Mouse (Mus musculus): ENCODE data around the gene Mapk13. TPM values are rescaled to one million over a fixed set of nuclear protein-coding genes. Genes with fewer than 3 reads are reported as not detected.
A peak's percentile ranks its signal among the peaks of the same experiment; 100 is the strongest.

Mapk13 gene
- polyA plus RNA-seq, 1 experiment from 2014 or later, result 259 TPM

DNA sequence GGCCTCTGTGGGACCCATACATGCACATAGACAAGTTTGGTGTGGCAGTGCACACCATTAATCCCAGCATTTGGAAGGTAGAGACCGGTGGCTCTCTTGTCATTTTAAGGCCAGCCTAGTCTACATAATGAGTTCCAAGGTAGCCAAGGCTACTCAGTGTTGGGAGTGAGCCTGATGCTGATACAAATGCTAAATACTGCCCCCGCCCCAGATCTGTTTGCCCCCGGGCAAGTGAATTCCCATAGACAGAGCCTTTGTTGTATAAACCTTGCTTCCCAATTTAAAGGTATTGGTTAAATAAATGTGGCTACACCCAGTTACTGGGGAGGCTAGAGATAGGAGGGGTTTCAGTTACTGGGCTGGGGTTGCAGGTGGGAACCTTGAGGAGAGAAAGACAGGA, 15.9 kb downstream of the Mapk13 start:
- no peak overlapping the region for H3K9ac ChIP-seq (ENCODE audit: low read depth, low read length)
- WGBS, result 85% methylated on average over 3 of the region's 3 CpGs
- no peak for ATAC-seq
- H3K9me3 ChIP-seq (ENCODE audit: control insufficient read depth, low read length), result no peaks in the 10 kb centered on the region
- H3K4me1 ChIP-seq (ENCODE audit: control insufficient read depth, insufficient read depth, low read length), result peaks cover 5% of the 10 kb centered on the region; the same call in 1 of the 2 replicates
- H3K4me3 ChIP-seq (ENCODE audit: low read length), result no peak overlapping the region
- H3K27ac ChIP-seq (ENCODE audit: low read length), result no peak overlapping the region
- no peaks in the 10 kb centered on the region for H3K27me3 ChIP-seq (replicated peaks; ENCODE audit: control insufficient read depth, insufficient read depth, low read length)
- H3K4me2 ChIP-seq (ENCODE audit: low read depth, low read length), result no peak overlapping the region
- no peaks in the 10 kb centered on the region for H3K36me3 ChIP-seq (ENCODE audit: control insufficient read depth, insufficient read depth, low read length)

DNA sequence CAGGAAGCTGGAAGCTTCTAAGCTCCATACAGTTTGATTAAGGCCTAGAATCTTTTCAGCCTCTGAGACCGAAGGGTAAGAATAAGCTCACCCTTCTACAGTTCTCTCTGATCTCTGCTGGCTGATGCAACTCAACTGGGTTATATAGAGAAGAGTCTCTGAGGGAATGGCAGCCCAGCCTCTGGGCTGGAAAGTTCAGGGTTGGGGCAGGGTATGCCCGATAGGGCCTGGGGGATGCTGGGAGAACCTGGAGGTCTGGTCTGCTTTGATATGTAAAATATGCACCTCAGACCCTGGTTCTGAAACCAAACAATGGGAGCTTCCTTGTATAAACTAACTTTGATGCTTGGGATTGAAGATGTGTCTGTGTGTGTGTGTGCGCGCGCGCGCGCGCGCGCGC, 18.4 kb downstream of the Mapk13 start:
- no peaks in the 10 kb centered on the region for H3K27me3 ChIP-seq (replicated peaks; ENCODE audit: control insufficient read depth, insufficient read depth, low read length)

DNA sequence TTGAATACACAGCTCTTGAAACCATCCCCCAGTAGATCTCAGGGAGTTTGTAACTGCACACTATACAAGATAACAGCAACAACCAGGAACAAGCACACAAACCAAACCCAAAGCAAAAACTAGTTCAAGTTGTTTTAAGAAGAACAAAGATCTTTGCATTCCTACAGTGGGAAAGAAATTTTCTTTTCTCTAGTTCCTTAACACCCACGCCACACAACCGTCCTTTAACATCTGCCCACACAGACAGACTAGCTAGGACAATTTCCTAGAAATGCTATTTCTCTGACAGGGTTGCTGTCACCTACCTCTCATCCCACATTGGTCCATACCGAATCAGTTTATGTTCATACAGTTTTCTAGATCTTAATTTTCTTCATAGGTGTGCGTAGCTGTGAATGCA, 27.9 kb downstream of the Mapk13 start:
- no peak overlapping the region for H3K4me2 ChIP-seq (ENCODE audit: low read depth, low read length)
- WGBS, result 85% methylated on average over 4 of the region's 4 CpGs

More for the DNA sequence above, 18.4 kb downstream of the Mapk13 start:
- H3K36me3 ChIP-seq (ENCODE audit: control insufficient read depth, insufficient read depth, low read length), result no peaks in the 10 kb centered on the region
- H3K27ac ChIP-seq (ENCODE audit: low read length), result no peak overlapping the region
- no peaks in the 10 kb centered on the region for H3K9me3 ChIP-seq (ENCODE audit: control insufficient read depth, low read length)
- no peaks in the 10 kb centered on the region for H3K4me1 ChIP-seq (ENCODE audit: control insufficient read depth, insufficient read depth, low read length)
- H3K4me3 ChIP-seq (ENCODE audit: low read length), result no peak overlapping the region
- 90% methylated on average over 12 of the region's 12 CpGs for WGBS
- H3K4me2 ChIP-seq (ENCODE audit: low read depth, low read length), result no peak overlapping the region
- no peak for ATAC-seq
- H3K9ac ChIP-seq (ENCODE audit: low read depth, low read length), result no peak overlapping the region

DNA sequence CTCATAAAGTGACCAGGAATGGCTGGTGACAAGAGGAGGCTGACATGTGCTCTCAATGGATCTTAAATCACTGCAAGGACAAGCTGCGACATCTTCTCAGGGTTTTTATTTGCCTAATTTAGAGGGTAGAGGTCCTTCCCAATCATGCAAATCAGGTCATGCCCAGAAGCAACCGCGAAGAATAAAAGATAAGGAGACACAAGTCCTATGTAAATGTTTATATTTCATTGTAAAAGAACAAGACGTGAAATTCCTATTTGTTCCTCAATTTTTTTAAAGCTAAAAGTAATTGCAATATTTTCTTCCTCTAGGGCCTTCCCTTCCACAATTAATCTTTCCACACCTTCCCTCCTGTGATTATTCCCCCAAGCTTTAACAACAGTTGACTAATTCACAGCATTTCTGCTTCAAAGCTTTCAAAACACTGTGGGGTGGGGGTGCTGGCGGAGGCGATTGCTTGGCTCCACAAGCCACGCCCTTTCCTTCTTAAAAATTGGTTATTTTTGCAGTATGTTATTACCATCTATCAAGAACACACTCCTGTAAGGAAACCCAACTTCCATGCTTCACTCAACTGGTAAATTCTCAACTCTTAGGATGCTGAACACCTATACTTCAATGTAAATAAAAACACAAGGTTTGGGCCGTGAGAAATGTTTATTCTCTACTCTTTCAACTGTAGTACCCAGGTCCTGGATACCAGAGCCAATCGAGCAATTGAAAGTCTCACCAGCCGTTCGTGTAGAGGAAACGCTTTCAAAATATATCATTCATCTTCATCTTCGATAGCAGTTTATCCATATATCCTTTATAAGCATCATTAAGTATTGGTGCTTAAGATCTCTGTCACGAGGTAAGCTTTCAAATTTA, 30.4 kb downstream of the Mapk13 start:
- no peaks in the 10 kb centered on the region for H3K9me3 ChIP-seq (ENCODE audit: control insufficient read depth, low read length)
- H3K4me2 ChIP-seq (ENCODE audit: low read depth, low read length), result peak overlapping the region; percentile 99
- H3K9ac ChIP-seq (ENCODE audit: low read depth, low read length), result no peak overlapping the region
- peaks cover 13% of the 10 kb centered on the region for H3K4me1 ChIP-seq (ENCODE audit: control insufficient read depth, insufficient read depth, low read length)
- peak overlapping the region; percentile 75 for H3K4me3 ChIP-seq (ENCODE audit: low read length)
- no peaks in the 10 kb centered on the region for H3K36me3 ChIP-seq (ENCODE audit: control insufficient read depth, insufficient read depth, low read length)
- no peak overlapping the region for H3K27ac ChIP-seq (ENCODE audit: low read length)
- WGBS, result 11% methylated on average over 14 of the region's 14 CpGs
- no peaks in the 10 kb centered on the region for H3K27me3 ChIP-seq (replicated peaks; ENCODE audit: control insufficient read depth, insufficient read depth, low read length)
- ATAC-seq, result no peak

More for the DNA sequence above, 27.9 kb downstream of the Mapk13 start:
- no peak overlapping the region for H3K27ac ChIP-seq (ENCODE audit: low read length)
- H3K27me3 ChIP-seq (replicated peaks; ENCODE audit: control insufficient read depth, insufficient read depth, low read length), result no peaks in the 10 kb centered on the region
- no peaks in the 10 kb centered on the region for H3K9me3 ChIP-seq (ENCODE audit: control insufficient read depth, low read length)
- peaks cover 2% of the 10 kb centered on the region; the same call in 1 of the 2 replicates for H3K4me1 ChIP-seq (ENCODE audit: control insufficient read depth, insufficient read depth, low read length)
- no peak overlapping the region for H3K9ac ChIP-seq (ENCODE audit: low read depth, low read length)
- no peak for ATAC-seq
- H3K4me3 ChIP-seq (ENCODE audit: low read length), result no peak overlapping the region
- no peaks in the 10 kb centered on the region for H3K36me3 ChIP-seq (ENCODE audit: control insufficient read depth, insufficient read depth, low read length)

DNA sequence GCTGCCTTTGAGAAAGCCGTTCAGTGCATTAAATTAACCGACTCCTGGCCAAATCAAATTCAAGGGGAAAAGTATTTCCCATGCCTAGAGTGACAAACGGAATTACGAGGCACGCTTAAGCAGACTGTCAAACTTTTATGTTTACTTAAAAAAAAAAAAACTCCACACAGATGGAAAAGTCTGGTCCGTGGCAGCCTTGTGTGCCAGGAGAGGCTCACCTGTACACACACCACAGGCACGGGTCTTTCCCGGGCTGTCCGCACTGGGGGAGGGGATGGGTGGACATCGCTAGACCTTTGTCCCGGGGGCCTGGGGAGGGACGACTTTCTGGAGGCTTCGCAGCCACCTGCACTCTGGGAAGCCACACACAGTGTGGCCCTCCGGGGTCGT, 31.2 kb downstream of the Mapk13 start:
- Histone ChIP-seq H3K36me3 (ENCODE audit: control insufficient read depth, insufficient read depth, low read length) (no peaks in the 10 kb centered on the region), H3K4me2 (ENCODE audit: low read depth, low read length) (peak overlapping the region; percentile 99), H3K27me3 (replicated peaks; ENCODE audit: control insufficient read depth, insufficient read depth, low read length) (no peaks in the 10 kb centered on the region), H3K4me3 (ENCODE audit: low read length) (peak overlapping the region; percentile 75), H3K9me3 (ENCODE audit: control insufficient read depth, low read length) (no peaks in the 10 kb centered on the region), H3K9ac (ENCODE audit: low read depth, low read length) (peak overlapping the region; percentile 98), H3K4me1 (ENCODE audit: control insufficient read depth, insufficient read depth, low read length) (peaks cover 13% of the 10 kb centered on the region), H3K27ac (ENCODE audit: low read length) (peak overlapping the region; percentile 95)
- ATAC-seq, result peak; percentile 37
- WGBS, result under 1% methylated on average over 15 of the region's 15 CpGs

GRCm38 (mm10) chr17:28800671-28801412, 31.7 kb downstream of the Mapk13 start, which contains the start of gene Brpf3:
Gene Brpf3, plus strand, starts transcription at chr17:28801090.
- peaks cover 13% of the 10 kb centered on the region for H3K4me1 ChIP-seq (ENCODE audit: control insufficient read depth, insufficient read depth, low read length)
- H3K27me3 ChIP-seq (replicated peaks; ENCODE audit: control insufficient read depth, insufficient read depth, low read length), result no peaks in the 10 kb centered on the region
- H3K9me3 ChIP-seq (ENCODE audit: control insufficient read depth, low read length), result no peaks in the 10 kb centered on the region
- H3K4me2 ChIP-seq (ENCODE audit: low read depth, low read length), result peak within 1 kb of the TSS; percentile 99
- peak within 1 kb of the TSS; percentile 75 for H3K4me3 ChIP-seq (ENCODE audit: low read length)
- peak within 1 kb of the TSS; percentile 95 for H3K27ac ChIP-seq (ENCODE audit: low read length)
- ATAC-seq, result peak; percentile 76
- peak within 1 kb of the TSS; percentile 98 for H3K9ac ChIP-seq (ENCODE audit: low read depth, low read length)
- under 1% methylated on average over 61 of the region's 99 CpGs for WGBS
- H3K36me3 ChIP-seq (ENCODE audit: control insufficient read depth, insufficient read depth, low read length), result peaks cover under 1% of the 10 kb centered on the region; the same call in 1 of the 2 replicates

DNA sequence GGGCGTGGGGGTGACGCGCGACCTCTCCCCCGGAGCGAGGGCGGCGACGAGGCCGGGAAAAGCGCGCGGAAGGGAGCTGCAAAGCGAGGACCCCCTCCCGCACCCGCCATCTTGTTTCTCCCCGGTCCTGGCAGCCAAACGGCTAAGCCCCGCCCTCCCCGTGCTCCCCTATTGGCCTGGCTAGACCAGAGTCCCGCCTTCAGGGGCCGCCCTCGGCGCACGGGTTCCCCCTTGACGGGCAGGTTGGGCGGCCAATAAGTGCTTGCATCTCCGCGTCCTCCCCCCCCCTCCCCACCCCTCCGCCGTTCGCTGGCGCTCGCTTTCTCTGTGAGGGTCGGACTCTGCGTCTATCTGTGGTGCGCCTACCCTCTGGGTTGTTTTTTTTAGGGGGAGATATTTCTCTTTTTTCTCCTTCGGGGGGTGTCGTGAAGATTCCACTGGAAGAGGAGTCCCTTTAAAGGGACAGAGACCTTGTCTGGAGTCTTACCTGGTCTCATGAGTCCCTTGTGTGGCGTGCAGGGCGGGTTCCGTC, 32.4 kb downstream of the Mapk13 start:
- under 1% methylated on average over 41 of the region's 42 CpGs for WGBS
- peak; percentile 97 for ATAC-seq
- Histone ChIP-seq H3K9ac (ENCODE audit: low read depth, low read length) (peak overlapping the region; percentile 98), H3K4me2 (ENCODE audit: low read depth, low read length) (peak overlapping the region; percentile 99), H3K27ac (ENCODE audit: low read length) (peak overlapping the region; percentile 95), H3K36me3 (ENCODE audit: control insufficient read depth, insufficient read depth, low read length) (peaks cover 8% of the 10 kb centered on the region), H3K9me3 (ENCODE audit: control insufficient read depth, low read length) (no peaks in the 10 kb centered on the region), H3K4me3 (ENCODE audit: low read length) (peak overlapping the region; percentile 75), H3K27me3 (replicated peaks; ENCODE audit: control insufficient read depth, insufficient read depth, low read length) (no peaks in the 10 kb centered on the region), H3K4me1 (ENCODE audit: control insufficient read depth, insufficient read depth, low read length) (peaks cover 13% of the 10 kb centered on the region)

DNA sequence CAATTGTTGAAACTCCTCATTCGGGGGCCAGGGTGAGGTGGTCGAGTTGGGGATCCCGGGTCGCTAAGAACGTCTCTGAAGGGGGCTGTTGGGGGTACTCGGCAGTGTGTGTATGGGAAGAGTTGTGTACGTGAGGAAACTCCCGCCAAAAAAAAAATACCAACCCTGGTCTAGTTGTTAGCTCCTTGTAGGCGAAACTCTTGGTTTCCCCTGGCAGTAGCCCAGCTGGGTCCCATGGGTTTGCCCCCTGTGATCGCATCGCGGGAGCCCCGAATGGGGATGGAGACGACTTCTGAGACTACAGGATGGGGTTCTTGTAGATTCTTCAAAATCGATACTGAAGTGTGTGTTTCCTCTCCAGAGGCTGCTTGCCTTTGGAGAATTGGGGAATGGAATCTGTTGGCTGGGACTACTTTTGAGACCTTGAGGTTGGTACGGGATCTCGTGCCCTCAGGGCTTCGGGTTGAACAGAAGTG, 32.9 kb downstream of the Mapk13 start:
- H3K9me3 ChIP-seq (ENCODE audit: control insufficient read depth, low read length), result no peaks in the 10 kb centered on the region
- peak overlapping the region; percentile 42; the same call in 1 of the 2 replicates for H3K27ac ChIP-seq (ENCODE audit: low read length)
- peaks cover 15% of the 10 kb centered on the region for H3K4me1 ChIP-seq (ENCODE audit: control insufficient read depth, insufficient read depth, low read length)
- no peak for ATAC-seq
- H3K4me2 ChIP-seq (ENCODE audit: low read depth, low read length), result peak overlapping the region; percentile 84
- H3K36me3 ChIP-seq (ENCODE audit: control insufficient read depth, insufficient read depth, low read length), result peaks cover 9% of the 10 kb centered on the region
- peak overlapping the region; percentile 75 for H3K4me3 ChIP-seq (ENCODE audit: low read length)
- 1% methylated on average over 18 of the region's 18 CpGs for WGBS
- peak overlapping the region; percentile 75 for H3K9ac ChIP-seq (ENCODE audit: low read depth, low read length)
- H3K27me3 ChIP-seq (replicated peaks; ENCODE audit: control insufficient read depth, insufficient read depth, low read length), result no peaks in the 10 kb centered on the region

- peaks cover 11% of the 10 kb centered on the region for H3K36me3 ChIP-seq (ENCODE audit: control insufficient read depth, insufficient read depth, low read length)
- no peaks in the 10 kb centered on the region for H3K27me3 ChIP-seq (replicated peaks; ENCODE audit: control insufficient read depth, insufficient read depth, low read length)
- H3K4me2 ChIP-seq (ENCODE audit: low read depth, low read length), result no peak overlapping the region
- no peak overlapping the region for H3K9ac ChIP-seq (ENCODE audit: low read depth, low read length)
- WGBS, result 71% methylated on average over 1 of the region's 1 CpGs
- peaks cover 19% of the 10 kb centered on the region for H3K4me1 ChIP-seq (ENCODE audit: control insufficient read depth, insufficient read depth, low read length)
- no peak overlapping the region for H3K4me3 ChIP-seq (ENCODE audit: low read length)
- H3K9me3 ChIP-seq (ENCODE audit: control insufficient read depth, low read length), result no peaks in the 10 kb centered on the region
- no peak for ATAC-seq
- H3K27ac ChIP-seq (ENCODE audit: low read length), result no peak overlapping the region
These were observed 34.2 kb downstream of the Mapk13 start for GRCm38 (mm10) chr17:28803316-28803715.
